Comparison of ENCODE assay signal across 29 mouse cellular contexts in genomic region chr2:7171087-7171696, GRCm38 (mm10).
A peak's percentile ranks its signal among the peaks of the same experiment; 100 is the strongest.
DNase-seq lines count a peak whose midpoint lies in the region; ATAC-seq and TF ChIP-seq lines count a peak whose summit lies in the region.
"Had no signal": no experiment of that assay in that cellular context is flagged by ENCODE, and none has a peak within 500 bp of the region (broad histone marks: within the 10 kb centered on the region; RNA-seq: fewer than 3 reads in every experiment).

No protein-coding gene starts in this region.

- no peaks in the 10 kb centered on the region for H3K36me3 ChIP-seq in kidney, postnatal 0 days (ENCODE audit: insufficient read depth, low read length)
- H3K36me3 ChIP-seq: heart, embryonic 12.5 days; hindbrain, embryonic 13.5 days; limb, embryonic 12.5 days; midbrain, embryonic 13.5 days; stomach, embryonic 15.5 days had no signal

- H3K4me3 ChIP-seq in kidney, postnatal 0 days (replicated peaks; ENCODE audit: low read depth, low read length), result no peak overlapping the region
- H3K4me3 ChIP-seq: heart, embryonic 12.5 days; hindbrain, embryonic 13.5 days; limb, embryonic 12.5 days; midbrain, embryonic 13.5 days; stomach, embryonic 15.5 days had no signal

- 39% methylated on average over 8 of the region's 8 CpGs for WGBS in kidney, postnatal 0 days

- DNase-seq in adrenal gland, postnatal 14 days, result peak; percentile 16
- DNase-seq in adrenal gland, postnatal 25 days, result no peak
- DNase-seq in kidney, postnatal 0 days (ENCODE audit: low spot score), result peak; percentile 15
- no peak for DNase-seq in kidney, adult 9 months
- DNase-seq in adipocyte (ENCODE audit: low spot score), result peak; percentile 26
- peak; percentile 75 for DNase-seq in embryo, embryonic 10.5 days (ENCODE audit: low spot score)
- no peak for DNase-seq in urinary bladder, postnatal 14 days (ENCODE audit: low spot score)
- DNase-seq in cerebellum, postnatal 36 days, result no peak
- DNase-seq: adrenal gland, postnatal 36 days; cerebellum, adult 11 months; cerebellum, adult 9-11 months; forebrain, postnatal 0 days; gastrocnemius, postnatal 14 days; heart, adult 18-20 months; heart, postnatal 10 days; kidney, postnatal 10 days; lung, adult 18-20 months; lung, postnatal 10 days; right cerebral cortex, adult 18-20 months; right cerebral cortex, postnatal 4 days; thymus, postnatal 36 days had no signal

- TF ChIP-seq CTCF in kidney, postnatal 0 days (IDR thresholded peaks at IDR 0.05; ENCODE audit: low read depth), result no peak

- H3K27ac ChIP-seq in kidney, postnatal 0 days, result no peak overlapping the region
- H3K27ac ChIP-seq: hindbrain, embryonic 13.5 days; limb, embryonic 12.5 days; midbrain, embryonic 13.5 days; stomach, embryonic 15.5 days had no signal

- no peak overlapping the region for H3K4me2 ChIP-seq in kidney, postnatal 0 days (ENCODE audit: low read length)
- H3K4me2 ChIP-seq: heart, embryonic 12.5 days; hindbrain, embryonic 13.5 days; limb, embryonic 12.5 days; liver, embryonic 11.5 days; midbrain, embryonic 13.5 days; stomach, embryonic 15.5 days had no signal

- no peak; the same call in 1 of the 2 replicates for ATAC-seq in kidney, postnatal 0 days (replicated peaks; ENCODE audit: low FRiP score, low read depth)
- ATAC-seq: CD4-positive, CD25-positive, alpha-beta regulatory T cell, adult 4 months; forebrain, postnatal 0 days; inflammation-experienced regulatory T-cells, adult 6 months; midbrain, embryonic 13.5 days had no signal

- no peaks in the 10 kb centered on the region for H3K9me3 ChIP-seq in kidney, postnatal 0 days (replicated peaks; ENCODE audit: low read length)
- H3K9me3 ChIP-seq: heart, embryonic 12.5 days; hindbrain, embryonic 13.5 days; limb, embryonic 12.5 days; midbrain, embryonic 13.5 days; stomach, embryonic 15.5 days had no signal

- H3K4me1 ChIP-seq in kidney, postnatal 0 days (replicated peaks; ENCODE audit: insufficient read depth, low read length), result no peaks in the 10 kb centered on the region
- H3K4me1 ChIP-seq: heart, embryonic 12.5 days; hindbrain, embryonic 13.5 days; limb, embryonic 12.5 days; midbrain, embryonic 13.5 days; stomach, embryonic 15.5 days had no signal

- H3K9ac ChIP-seq in kidney, postnatal 0 days (ENCODE audit: low read depth, low read length), result no peak overlapping the region
- H3K9ac ChIP-seq: forebrain, postnatal 0 days; heart, embryonic 12.5 days; hindbrain, embryonic 13.5 days; limb, embryonic 12.5 days; midbrain, embryonic 13.5 days; stomach, embryonic 15.5 days had no signal

- no peaks in the 10 kb centered on the region for H3K27me3 ChIP-seq in kidney, postnatal 0 days (ENCODE audit: insufficient read depth, low read length)
- H3K27me3 ChIP-seq: heart, embryonic 12.5 days; hindbrain, embryonic 13.5 days; limb, embryonic 12.5 days; midbrain, embryonic 13.5 days; stomach, embryonic 15.5 days had no signal

Comparison
In these comparisons a context has a peak if more than half of its experiments do, and no peak if none do; other contexts are left out.
1. DNase-seq: peak in adrenal gland, postnatal 14 days (single experiment), kidney, postnatal 0 days (single experiment), adipocyte (single experiment) and embryo, embryonic 10.5 days (single experiment); none in adrenal gland, postnatal 25 days (single experiment), kidney, adult 9 months (single experiment), urinary bladder, postnatal 14 days (single experiment) and cerebellum, postnatal 36 days (0 of 2).